Mouse (Mus musculus) megakaryocyte, embryonic 14.5 days (primary cell): ENCODE measurements around the gene Nr1i3. TPM values are rescaled to one million over a fixed set of nuclear protein-coding genes. Genes with fewer than 3 reads are reported as not detected.
A peak's percentile ranks its signal among the peaks of the same experiment; 100 is the strongest.

Experiments
- H3K27me3 ChIP-seq: replicated peaks from 2 replicates; pipeline ENCODE3; 2012; ENCODE audit warnings: inconsistent platforms
- H3K36me3 ChIP-seq: replicated peaks from 2 replicates; pipeline ENCODE3; 2012; ENCODE audit warnings: low read length, inconsistent platforms, mixed read lengths
- H3K4me1 ChIP-seq: 2 replicates; pipeline ENCODE4 v1.6.1; 2012; ENCODE audit warnings: inconsistent platforms
- H3K4me3 ChIP-seq: replicated peaks from 2 replicates; pipeline ENCODE3; 2012; ENCODE audit warnings: moderate library complexity, mild to moderate bottlenecking, inconsistent platforms
- H3K9me3 ChIP-seq: 2 replicates; pipeline ENCODE4 v1.6.1; 2012; ENCODE audit warnings: inconsistent platforms
- FLI1 ChIP-seq: IDR thresholded peaks from 2 replicates; pipeline ENCODE4 v1.6.1; 2012; ENCODE audit warnings: low read length, inconsistent platforms, mixed read lengths
- GATA1 ChIP-seq: IDR thresholded peaks from 3 replicates; pipeline ENCODE4 v1.6.1; 2012; ENCODE audit warnings: mixed read lengths, low read length, inconsistent platforms, borderline replicate concordance
- polyA plus RNA-seq: library from polyadenylated mRNA; stranded (reverse); fragments of >175 nt; gene quantifications from 2 replicates; pipeline ENCODE4 v1.2.3, GENCODE M21; 2012; ENCODE audit warnings: low replicate concordance; ENCODE audit not compliant: insufficient read depth

The Nr1i3 gene
- polyA plus RNA-seq, 1 experiment: not detected

DNA sequence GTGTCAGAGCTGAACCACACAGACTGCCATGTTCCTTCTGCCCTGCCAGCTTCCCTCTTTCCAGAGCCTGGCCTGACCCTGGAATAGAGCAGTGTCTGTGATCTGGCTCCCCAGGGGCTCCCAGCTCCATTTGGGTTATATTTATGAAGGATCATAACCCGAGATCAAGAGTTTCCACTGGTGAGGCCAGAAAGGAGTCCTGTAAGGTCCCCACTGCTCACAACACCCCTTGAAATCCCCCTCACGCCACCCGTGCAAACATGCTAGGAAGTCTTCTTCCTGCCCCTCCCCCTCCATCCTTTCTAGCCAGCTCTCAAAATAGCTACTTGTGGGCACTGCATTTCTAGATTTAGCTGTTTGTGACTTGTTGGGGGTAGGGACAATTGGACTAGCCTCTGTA is 30.1 kb upstream of the Nr1i3 start:
- Histone ChIP-seq H3K4me1 (peaks cover 81% of the 10 kb centered on the region), H3K4me3 (peak overlapping the region; percentile 73)
- TF ChIP-seq FLI1 (no peak), GATA1 (no peak)

DNA sequence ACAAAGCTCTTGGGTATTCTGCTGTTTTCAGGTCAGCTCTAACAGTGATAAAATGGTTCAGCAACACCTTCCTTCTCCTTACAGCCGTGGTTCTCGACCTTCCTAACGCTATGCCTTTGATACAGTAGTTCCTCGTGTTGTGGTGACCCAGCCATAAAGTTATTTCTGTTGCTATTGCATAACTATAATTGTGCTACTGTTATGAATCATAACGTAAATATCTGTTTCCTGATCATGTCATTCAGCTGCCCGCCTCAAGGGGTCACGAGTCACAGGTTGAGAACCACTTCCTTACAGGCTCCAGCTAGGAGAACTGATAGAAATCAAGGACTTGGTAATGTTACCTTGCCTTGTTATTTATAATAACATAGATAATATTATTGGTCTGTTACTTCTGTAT is 29.5 kb upstream of the Nr1i3 start:
- Histone ChIP-seq H3K9me3 (no peaks in the 10 kb centered on the region), H3K27me3 (peaks cover under 1% of the 10 kb centered on the region), H3K4me3 (peak overlapping the region; percentile 73), H3K4me1 (peaks cover 81% of the 10 kb centered on the region), H3K36me3 (peaks cover 13% of the 10 kb centered on the region)
- TF ChIP-seq GATA1 (no peak), FLI1 (no peak)

More for the DNA sequence above, 30.1 kb upstream of the Nr1i3 start:
- H3K27me3 ChIP-seq: no peaks in the 10 kb centered on the region
- H3K36me3 ChIP-seq: peaks cover 13% of the 10 kb centered on the region
- no peaks in the 10 kb centered on the region for H3K9me3 ChIP-seq

DNA sequence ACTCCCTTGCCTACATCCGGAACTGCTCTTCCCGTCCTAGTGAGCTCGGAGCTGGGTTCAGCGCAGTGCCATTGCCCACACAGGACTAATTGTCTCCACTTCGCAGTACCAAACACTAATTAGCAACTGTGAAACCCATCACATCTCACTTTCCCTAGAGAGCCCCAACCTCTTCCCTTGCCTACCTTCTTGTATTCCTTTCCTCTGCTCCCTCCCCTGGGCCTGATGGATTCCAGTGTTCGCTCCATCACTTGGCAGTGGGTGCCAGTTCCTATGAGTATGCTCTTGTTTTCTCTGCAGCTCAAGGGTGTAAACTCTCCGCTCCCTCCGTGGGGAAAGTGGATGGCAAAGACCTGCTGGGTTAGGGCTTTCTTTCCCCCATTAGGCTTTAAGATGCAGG is 28.1 kb upstream of the Nr1i3 start:
- H3K36me3 ChIP-seq: peaks cover 17% of the 10 kb centered on the region
- TF ChIP-seq FLI1 (no peak), GATA1 (no peak)
- H3K9me3 ChIP-seq: peaks cover 5% of the 10 kb centered on the region; the same call in 1 of the 2 replicates
- peaks cover 75% of the 10 kb centered on the region for H3K4me1 ChIP-seq
- no peak overlapping the region for H3K4me3 ChIP-seq
- peaks cover 4% of the 10 kb centered on the region for H3K27me3 ChIP-seq

DNA sequence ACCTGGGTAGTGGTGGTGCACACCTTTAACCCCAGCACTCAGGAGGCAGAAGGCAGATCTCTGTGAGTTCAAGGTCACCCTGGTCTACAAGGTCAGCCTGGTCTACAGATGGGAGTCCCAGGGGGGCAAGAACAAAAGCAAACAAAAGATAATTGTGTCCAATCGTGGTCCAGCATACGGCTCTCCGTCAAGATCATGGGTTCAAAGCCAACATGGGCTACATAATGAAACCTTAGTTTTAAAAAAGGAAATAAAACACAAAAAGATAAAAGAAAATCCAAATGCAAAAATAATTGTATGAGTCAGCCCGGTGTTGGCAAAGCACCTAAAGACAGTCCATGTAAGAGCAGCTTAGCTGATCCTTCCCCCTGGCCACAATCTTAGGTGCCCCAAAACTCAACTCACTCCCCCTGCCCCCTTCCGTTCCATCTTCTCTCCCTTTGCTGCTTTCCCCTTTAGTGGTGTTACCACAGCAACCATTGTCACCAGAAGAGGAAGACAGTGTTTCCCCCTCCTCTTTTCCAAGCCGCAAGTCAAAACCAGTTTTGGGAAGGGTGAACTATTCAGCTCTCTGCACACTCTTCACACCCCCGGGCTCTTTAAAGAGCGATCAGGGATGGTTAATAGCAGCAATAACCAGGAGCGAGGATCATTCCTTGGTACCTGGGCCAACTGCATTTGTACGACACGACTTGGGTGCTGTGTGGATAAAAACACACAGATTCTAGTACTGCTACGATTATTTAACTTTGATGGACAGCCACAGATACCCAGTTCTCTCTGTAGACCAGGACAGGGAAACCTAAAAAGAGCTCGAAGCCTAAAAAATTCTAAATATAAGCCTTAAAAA is 25.7 kb upstream of the Nr1i3 start:
- H3K4me3 ChIP-seq: no peak overlapping the region

DNA sequence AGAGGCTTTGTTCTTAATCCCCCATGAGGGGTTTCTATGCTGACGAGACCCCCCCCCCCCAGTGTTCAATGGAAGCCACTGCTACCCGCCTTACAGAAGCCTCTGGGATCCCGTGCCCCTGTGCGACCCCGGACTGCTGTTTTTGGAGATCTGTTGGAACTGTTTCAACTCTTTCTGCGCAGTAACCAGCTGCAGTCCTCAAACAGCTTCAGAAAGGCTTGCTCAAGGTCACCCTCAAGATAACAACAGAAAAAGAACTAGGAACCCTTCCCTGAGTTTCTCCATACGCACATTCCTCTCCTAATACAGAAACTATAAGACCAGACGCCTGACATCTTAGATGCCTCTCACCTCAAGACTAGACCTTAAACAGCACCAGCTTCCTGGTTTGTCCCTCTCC is 24.7 kb upstream of the Nr1i3 start:
- Histone ChIP-seq H3K4me1 (peaks cover 57% of the 10 kb centered on the region), H3K9me3 (peaks cover 8% of the 10 kb centered on the region; the same call in 1 of the 2 replicates), H3K36me3 (peaks cover 16% of the 10 kb centered on the region), H3K27me3 (peaks cover 31% of the 10 kb centered on the region), H3K4me3 (no peak overlapping the region)
- TF ChIP-seq FLI1 (no peak), GATA1 (no peak)

More for the DNA sequence above, 25.7 kb upstream of the Nr1i3 start:
- H3K27me3 ChIP-seq: peaks cover 21% of the 10 kb centered on the region
- H3K4me1 ChIP-seq: peaks cover 57% of the 10 kb centered on the region
- no peak for TF ChIP-seq FLI1
- TF ChIP-seq GATA1: no peak
- peaks cover 14% of the 10 kb centered on the region for H3K36me3 ChIP-seq
- H3K9me3 ChIP-seq: peaks cover 8% of the 10 kb centered on the region; the same call in 1 of the 2 replicates

DNA sequence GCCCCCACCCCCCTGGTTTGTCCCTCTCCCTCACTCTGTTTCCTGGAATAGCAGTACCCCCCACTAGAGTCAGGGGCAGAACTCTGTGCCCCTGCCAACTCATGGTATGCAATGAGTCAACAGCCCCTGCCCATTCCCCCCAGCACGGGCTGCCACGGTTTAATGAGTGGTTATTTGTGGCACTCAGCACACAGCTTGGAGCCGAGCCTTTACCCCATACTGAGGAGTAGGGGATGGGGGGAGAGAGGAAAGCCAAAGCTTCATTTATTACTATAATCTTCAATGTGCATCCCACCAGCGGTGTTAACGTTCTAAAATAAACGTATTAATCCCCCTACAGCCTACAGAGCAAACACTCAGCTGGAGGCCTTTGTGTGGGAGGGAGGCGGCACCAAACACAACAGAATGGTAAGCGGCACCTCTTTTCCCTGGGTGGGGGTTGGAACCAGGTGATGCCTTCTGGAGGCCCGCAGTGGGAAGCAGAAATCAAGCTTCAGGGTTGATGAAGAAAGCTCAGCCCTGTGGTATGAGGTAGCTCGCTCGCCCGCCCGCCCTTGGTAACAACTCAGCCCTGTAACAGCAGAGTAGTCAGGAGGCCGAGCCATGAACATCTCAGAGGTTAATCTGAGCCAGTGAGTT is 24.2 kb upstream of the Nr1i3 start:
- H3K27me3 ChIP-seq: peaks cover 36% of the 10 kb centered on the region
- H3K9me3 ChIP-seq: peaks cover 8% of the 10 kb centered on the region; the same call in 1 of the 2 replicates
- H3K4me3 ChIP-seq: no peak overlapping the region
- peaks cover 16% of the 10 kb centered on the region for H3K36me3 ChIP-seq
- TF ChIP-seq FLI1 (no peak), GATA1 (no peak)
- H3K4me1 ChIP-seq: peaks cover 56% of the 10 kb centered on the region

DNA sequence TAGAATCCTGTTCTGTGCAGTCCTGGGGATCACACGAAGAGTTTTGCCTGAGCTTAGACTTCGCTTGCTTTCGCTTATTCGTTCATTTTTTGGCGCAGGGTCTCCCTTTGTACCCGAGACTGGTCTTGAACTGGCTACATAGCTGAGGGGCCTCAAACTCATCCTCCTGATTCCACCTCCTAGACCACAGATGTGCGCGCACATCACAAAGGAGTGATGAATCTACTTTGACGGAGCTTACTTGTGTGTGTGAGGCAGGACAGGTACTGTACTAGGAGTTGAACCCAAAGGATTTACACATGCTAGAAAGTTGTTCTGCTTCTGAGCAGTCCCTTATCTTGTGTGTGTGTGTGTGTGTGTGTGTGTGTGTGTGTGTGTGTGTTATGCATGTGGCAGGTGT is 22.9 kb upstream of the Nr1i3 start:
- Histone ChIP-seq H3K36me3 (peaks cover 16% of the 10 kb centered on the region), H3K4me3 (no peak overlapping the region), H3K4me1 (peaks cover 53% of the 10 kb centered on the region), H3K9me3 (peaks cover 8% of the 10 kb centered on the region; the same call in 1 of the 2 replicates), H3K27me3 (peaks cover 46% of the 10 kb centered on the region)
- TF ChIP-seq GATA1 (no peak), FLI1 (no peak)

DNA sequence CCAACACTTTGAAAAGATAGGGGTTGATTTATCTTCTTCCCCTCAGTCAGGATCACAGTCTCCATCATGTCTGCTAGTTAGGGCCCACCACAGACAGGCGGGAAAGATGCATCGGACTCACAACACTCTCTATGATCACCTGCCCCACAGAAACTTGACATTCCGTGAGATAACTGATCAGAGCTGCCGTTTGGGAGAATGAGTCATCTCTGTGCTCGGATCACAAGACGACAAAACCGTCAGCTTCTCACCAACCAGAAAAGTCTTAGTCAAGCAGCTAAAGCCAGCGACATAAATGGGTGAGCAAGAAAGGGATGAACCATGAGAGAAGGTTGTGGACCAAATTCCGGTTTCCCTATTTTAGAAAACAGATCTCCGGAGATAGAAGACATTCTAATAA is 21.5 kb upstream of the Nr1i3 start:
- no peak overlapping the region for H3K4me3 ChIP-seq
- peaks cover 16% of the 10 kb centered on the region for H3K36me3 ChIP-seq
- peaks cover 50% of the 10 kb centered on the region for H3K4me1 ChIP-seq
- no peak for TF ChIP-seq GATA1
- no peak for TF ChIP-seq FLI1
- H3K27me3 ChIP-seq: peaks cover 51% of the 10 kb centered on the region
- H3K9me3 ChIP-seq: peaks cover 8% of the 10 kb centered on the region; the same call in 1 of the 2 replicates

DNA sequence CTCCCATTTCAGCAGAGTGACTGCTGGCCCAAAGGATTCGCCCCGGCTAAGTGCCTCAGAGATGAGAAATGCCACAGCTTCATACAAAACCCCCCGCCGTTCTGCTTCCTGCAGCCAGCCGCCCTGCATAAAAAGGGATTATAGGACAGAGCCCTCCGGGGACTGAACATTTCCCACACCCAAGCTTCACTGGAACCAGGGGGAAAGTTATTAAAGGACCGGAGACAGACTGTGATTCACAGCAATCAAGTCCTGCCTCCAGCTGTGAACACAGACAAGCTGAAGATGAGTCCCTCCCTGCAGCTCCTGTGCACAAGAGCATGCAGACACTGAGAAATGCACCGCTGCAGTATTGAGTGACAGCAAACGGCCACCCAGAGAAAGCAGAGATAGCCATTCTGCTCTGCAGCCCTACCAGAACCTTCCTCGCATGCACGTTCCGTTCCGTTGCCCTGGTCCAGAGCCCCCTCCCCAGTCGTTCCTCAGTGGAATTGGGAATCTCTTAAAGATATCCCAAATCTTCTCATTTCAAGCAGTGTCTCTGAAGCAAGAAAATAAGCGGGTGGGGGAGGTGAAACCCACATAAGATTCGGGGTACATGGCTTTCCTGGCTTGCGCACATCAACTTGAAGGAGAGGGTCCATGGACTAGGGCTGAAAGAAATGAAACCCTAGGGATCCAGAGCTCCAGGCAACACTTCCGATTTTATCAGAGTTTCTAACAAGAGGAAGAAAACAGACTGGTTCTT is 20.5 kb upstream of the Nr1i3 start:
- H3K36me3 ChIP-seq: peaks cover 16% of the 10 kb centered on the region
- peaks cover 53% of the 10 kb centered on the region for H3K27me3 ChIP-seq
- H3K4me3 ChIP-seq: peak overlapping the region; percentile 94
- peaks cover 43% of the 10 kb centered on the region for H3K4me1 ChIP-seq
- peaks cover 12% of the 10 kb centered on the region for H3K9me3 ChIP-seq
- TF ChIP-seq FLI1 (no peak), GATA1 (no peak)
